Mouse (Mus musculus) heart, embryonic 13.5 days (tissue): ENCODE data around the gene Eftud2. TPM values are rescaled to one million over a fixed set of nuclear protein-coding genes. Genes with fewer than 3 reads are reported as not detected.

Experiments used
- ATAC-seq: fragments of 200-750 bp; cut with Nextera tagmentation; 2 replicates; pipeline ENCODE4 v1.8.0; 2017; ENCODE audit warnings: moderate TSS enrichment; ENCODE audit not compliant: insufficient number of reproducible peaks, low FRiP score, low TSS enrichment; ENCODE audit errors: extremely low read depth
- H3K27ac ChIP-seq: fragments of 300-500 bp; sonication (generic); replicated peaks from 2 replicates; pipeline ENCODE4 v1.5.1; 2015; ENCODE audit warnings: moderate library complexity, mild to moderate bottlenecking, inconsistent platforms
- H3K27me3 ChIP-seq: fragments of 300-500 bp; sonication (generic); replicated peaks from 2 replicates; pipeline ENCODE4 v1.6.1; 2015; ENCODE audit warnings: mild to moderate bottlenecking, inconsistent platforms
- H3K36me3 ChIP-seq: fragments of 300-500 bp; sonication (generic); 2 replicates; pipeline ENCODE4 v1.6.1; 2015; ENCODE audit warnings: mild to moderate bottlenecking, inconsistent platforms
- H3K4me1 ChIP-seq: fragments of 300-500 bp; sonication (generic); 2 replicates; pipeline ENCODE4 v1.6.1; 2015; ENCODE audit warnings: inconsistent platforms
- H3K4me2 ChIP-seq: fragments of 300-500 bp; sonication (generic); 2 replicates; pipeline ENCODE4 v1.6.1; 2015; ENCODE audit warnings: inconsistent platforms, mild to moderate bottlenecking, moderate library complexity
- H3K4me3 ChIP-seq: fragments of 300-500 bp; sonication (generic); 2 replicates; pipeline ENCODE4 v1.5.1; 2015; ENCODE audit warnings: moderate library complexity, mild to moderate bottlenecking, inconsistent platforms
- H3K9ac ChIP-seq: fragments of 300-500 bp; sonication (generic); 2 replicates; pipeline ENCODE4 v1.6.1; 2015; ENCODE audit warnings: inconsistent platforms, mild to moderate bottlenecking, moderate library complexity
- H3K9me3 ChIP-seq: fragments of 300-500 bp; sonication (generic); 2 replicates; pipeline ENCODE4 v1.6.1; 2016; ENCODE audit warnings: inconsistent platforms
- WGBS: fragments of 180-500 bp; shearing (Covaris S2); methylation state at CpG from one replicate; pipeline ENCODE4 v1.1.7; 2015; ENCODE audit warnings: mixed read lengths; 5-methylcytosine and 5-hydroxymethylcytosine counted together
- polyA plus RNA-seq: library from polyadenylated mRNA; unstranded; fragments of >200 nt; fragmentation: Nextera tagmentation; extraction: Ambion mirVana; gene quantifications from 2 replicates; pipeline ENCODE4 v1.2.1, GENCODE M21; 2015

Gene Eftud2
- polyA plus RNA-seq, 1 experiment from 2014 or later = 119 TPM

GRCm38 (mm10) chr11:102898408-102898807, 17.6 kb upstream of the Eftud2 start:
- no peak overlapping the region for H3K4me2 ChIP-seq
- 0 out of 2 replicates have a peak overlapping the region, but pooled peaks have one; percentile 37 for H3K9ac ChIP-seq
- WGBS = 80% methylated on average over 9 of the region's 9 CpGs
- H3K4me1 ChIP-seq = peaks cover 11% of the 10 kb centered on the region
- no peak overlapping the region for H3K4me3 ChIP-seq
- H3K27me3 ChIP-seq = peaks cover 71% of the 10 kb centered on the region
- no peak overlapping the region for H3K27ac ChIP-seq
- no peaks in the 10 kb centered on the region for H3K9me3 ChIP-seq
- H3K36me3 ChIP-seq = no peaks in the 10 kb centered on the region
- no peak for ATAC-seq

GRCm38 (mm10) chr11:102896641-102897040, 15.9 kb upstream of the Eftud2 start:
- Histone ChIP-seq H3K4me2 (no peak overlapping the region), H3K27ac (no peak overlapping the region), H3K36me3 (no peaks in the 10 kb centered on the region), H3K27me3 (peaks cover 80% of the 10 kb centered on the region), H3K4me1 (peaks cover 19% of the 10 kb centered on the region), H3K9ac (no peak overlapping the region), H3K4me3 (no peak overlapping the region), H3K9me3 (no peaks in the 10 kb centered on the region)
- ATAC-seq = no peak
- 67% methylated on average over 20 of the region's 20 CpGs for WGBS

- 43% methylated on average over 9 of the region's 9 CpGs for WGBS
- Histone ChIP-seq H3K4me3 (no peak overlapping the region), H3K4me1 (peaks cover 15% of the 10 kb centered on the region; the same call in 1 of the 2 replicates), H3K9ac (no peak overlapping the region), H3K27ac (no peak overlapping the region), H3K36me3 (no peaks in the 10 kb centered on the region), H3K27me3 (peaks cover 82% of the 10 kb centered on the region), H3K9me3 (no peaks in the 10 kb centered on the region), H3K4me2 (no peak overlapping the region)
- ATAC-seq = no peak; the same call in 1 of the 2 replicates
Observed at GRCm38 (mm10) chr11:102895779-102896178, 15.0 kb upstream of the Eftud2 start.

GRCm38 (mm10) chr11:102894716-102895115, 13.9 kb upstream of the Eftud2 start:
- H3K36me3 ChIP-seq = no peaks in the 10 kb centered on the region
- H3K9ac ChIP-seq = no peak overlapping the region
- H3K27ac ChIP-seq = no peak overlapping the region
- H3K4me1 ChIP-seq = peaks cover 15% of the 10 kb centered on the region; the same call in 1 of the 2 replicates
- ATAC-seq = no peak
- WGBS = 90% methylated on average over 4 of the region's 4 CpGs
- no peaks in the 10 kb centered on the region for H3K9me3 ChIP-seq
- no peak overlapping the region for H3K4me2 ChIP-seq
- H3K4me3 ChIP-seq = no peak overlapping the region
- H3K27me3 ChIP-seq = peaks cover 82% of the 10 kb centered on the region

- Histone ChIP-seq H3K4me1 (peaks cover 15% of the 10 kb centered on the region; the same call in 1 of the 2 replicates), H3K36me3 (no peaks in the 10 kb centered on the region), H3K4me3 (peak overlapping the region; percentile 48), H3K27ac (no peak overlapping the region), H3K9me3 (no peaks in the 10 kb centered on the region), H3K9ac (peak overlapping the region; percentile 80), H3K4me2 (peak overlapping the region; percentile 80), H3K27me3 (peaks cover 79% of the 10 kb centered on the region)
- 3% methylated on average over 43 of the region's 43 CpGs for WGBS
- ATAC-seq = no peak
Observed at GRCm38 (mm10) chr11:102893015-102893651, 12.3 kb upstream of the Eftud2 start.

- no peak overlapping the region for H3K4me2 ChIP-seq
- H3K4me3 ChIP-seq = no peak overlapping the region
- ATAC-seq = no peak
- peaks cover 77% of the 10 kb centered on the region for H3K27me3 ChIP-seq
- no peaks in the 10 kb centered on the region for H3K36me3 ChIP-seq
- H3K9ac ChIP-seq = no peak overlapping the region
- WGBS = 71% methylated on average over 5 of the region's 5 CpGs
- H3K27ac ChIP-seq = no peak overlapping the region
- H3K4me1 ChIP-seq = peaks cover 16% of the 10 kb centered on the region
- H3K9me3 ChIP-seq = no peaks in the 10 kb centered on the region
Observed at GRCm38 (mm10) chr11:102890096-102890495, 9.3 kb upstream of the Eftud2 start.

- no peaks in the 10 kb centered on the region for H3K36me3 ChIP-seq
- H3K4me1 ChIP-seq = peaks cover 22% of the 10 kb centered on the region
- no peak overlapping the region for H3K27ac ChIP-seq
- H3K4me2 ChIP-seq = no peak overlapping the region
- 53% methylated on average over 3 of the region's 3 CpGs for WGBS
- no peaks in the 10 kb centered on the region for H3K9me3 ChIP-seq
- H3K4me3 ChIP-seq = no peak overlapping the region
- H3K9ac ChIP-seq = no peak overlapping the region
- H3K27me3 ChIP-seq = peaks cover 60% of the 10 kb centered on the region
- no peak for ATAC-seq
Observed at GRCm38 (mm10) chr11:102888135-102888534, 7.3 kb upstream of the Eftud2 start.

- Histone ChIP-seq H3K9me3 (no peaks in the 10 kb centered on the region), H3K9ac (no peak overlapping the region), H3K4me1 (peaks cover 17% of the 10 kb centered on the region), H3K27ac (no peak overlapping the region), H3K27me3 (peaks cover 60% of the 10 kb centered on the region), H3K4me3 (no peak overlapping the region), H3K36me3 (no peaks in the 10 kb centered on the region), H3K4me2 (no peak overlapping the region)
- ATAC-seq = no peak
- 76% methylated on average over 5 of the region's 5 CpGs for WGBS
Observed at GRCm38 (mm10) chr11:102887433-102887832, 6.6 kb upstream of the Eftud2 start.

- peak within 1 kb of the TSS; percentile 15; the same call in 1 of the 2 replicates for H3K9ac ChIP-seq
- ATAC-seq = no peak
- peaks cover 31% of the 10 kb centered on the region for H3K4me1 ChIP-seq
- H3K9me3 ChIP-seq = no peaks in the 10 kb centered on the region
- H3K36me3 ChIP-seq = no peaks in the 10 kb centered on the region
- WGBS = 48% methylated on average over 10 of the region's 10 CpGs
- peaks cover 52% of the 10 kb centered on the region for H3K27me3 ChIP-seq
- peak within 1 kb of the TSS; percentile 22; the same call in 1 of the 2 replicates for H3K4me2 ChIP-seq
- H3K4me3 ChIP-seq = no peak within 1 kb of the TSS
- H3K27ac ChIP-seq = peak within 1 kb of the TSS; percentile 36; the same call in 1 of the 2 replicates
Observed at GRCm38 (mm10) chr11:102884616-102885219, 3.9 kb upstream of the Eftud2 start, which contains the start of gene Fam187a. Gene Fam187a, plus strand, starts transcription at chr11:102885169.

- Histone ChIP-seq H3K27ac (peak overlapping the region; percentile 82), H3K4me2 (peak overlapping the region; percentile 93), H3K4me1 (peaks cover 37% of the 10 kb centered on the region), H3K36me3 (peaks cover 14% of the 10 kb centered on the region), H3K9me3 (no peaks in the 10 kb centered on the region), H3K9ac (peak overlapping the region; percentile 96), H3K27me3 (peaks cover 23% of the 10 kb centered on the region), H3K4me3 (peak overlapping the region; percentile 93)
- no peak for ATAC-seq
- WGBS = 11% methylated on average over 13 of the region's 13 CpGs
Observed at GRCm38 (mm10) chr11:102881314-102882198, 771 bp upstream of the Eftud2 start.

- WGBS = 90% methylated on average over 2 of the region's 2 CpGs
- Histone ChIP-seq H3K4me1 (peaks cover 27% of the 10 kb centered on the region), H3K9me3 (no peaks in the 10 kb centered on the region), H3K4me2 (peak overlapping the region; percentile 93), H3K27me3 (peaks cover 11% of the 10 kb centered on the region; the same call in 1 of the 2 replicates), H3K4me3 (peak overlapping the region; percentile 93), H3K36me3 (peaks cover 32% of the 10 kb centered on the region), H3K9ac (no peak overlapping the region; the same call in 1 of the 2 replicates), H3K27ac (no peak overlapping the region)
- ATAC-seq = no peak
Observed at GRCm38 (mm10) chr11:102879558-102879957, 1.2 kb downstream of the Eftud2 start.
